Mouse (Mus musculus): ENCODE measurements around the gene Olr1. TPM values are rescaled to one million over a fixed set of nuclear protein-coding genes. Genes with fewer than 3 reads are reported as not detected.

The Olr1 gene
- polyA plus RNA-seq, 1 experiment from 2014 or later, result not detected

DNA sequence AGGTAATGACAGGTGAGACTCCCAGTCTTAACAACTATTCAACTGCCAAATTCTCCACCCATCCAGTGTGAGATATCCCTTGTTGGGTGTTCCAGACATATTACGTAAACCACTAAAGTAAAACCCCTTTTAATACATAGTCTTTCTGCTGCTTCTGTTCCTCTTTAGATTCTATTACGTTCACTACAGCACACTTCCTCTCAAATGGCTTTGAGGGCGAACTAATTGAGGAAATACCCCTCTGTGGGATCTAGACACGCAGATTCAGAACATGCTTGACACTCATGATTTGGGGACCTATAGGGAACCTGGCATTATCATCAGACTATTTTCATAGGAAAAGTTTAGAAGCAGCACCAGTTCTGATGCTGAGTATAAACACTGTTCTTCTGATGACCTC, 12.0 kb downstream of the Olr1 start:
- ATAC-seq, result no peak
- 87% methylated on average over 4 of the region's 4 CpGs for WGBS
- Histone ChIP-seq H3K4me1 (ENCODE audit: control insufficient read depth, insufficient read depth, low read depth, low read length) (no peaks in the 10 kb centered on the region), H3K4me2 (ENCODE audit: low read length) (no peak overlapping the region), H3K27me3 (replicated peaks; ENCODE audit: control insufficient read depth, insufficient read depth, low read length) (no peaks in the 10 kb centered on the region), H3K9me3 (ENCODE audit: control insufficient read depth, low read length) (no peaks in the 10 kb centered on the region), H3K36me3 (ENCODE audit: control insufficient read depth, insufficient read depth, low read length) (no peaks in the 10 kb centered on the region), H3K4me3 (ENCODE audit: low read length) (no peak overlapping the region), H3K27ac (ENCODE audit: low read depth, low read length) (no peak overlapping the region), H3K9ac (ENCODE audit: low read depth, low read length) (no peak overlapping the region)

DNA sequence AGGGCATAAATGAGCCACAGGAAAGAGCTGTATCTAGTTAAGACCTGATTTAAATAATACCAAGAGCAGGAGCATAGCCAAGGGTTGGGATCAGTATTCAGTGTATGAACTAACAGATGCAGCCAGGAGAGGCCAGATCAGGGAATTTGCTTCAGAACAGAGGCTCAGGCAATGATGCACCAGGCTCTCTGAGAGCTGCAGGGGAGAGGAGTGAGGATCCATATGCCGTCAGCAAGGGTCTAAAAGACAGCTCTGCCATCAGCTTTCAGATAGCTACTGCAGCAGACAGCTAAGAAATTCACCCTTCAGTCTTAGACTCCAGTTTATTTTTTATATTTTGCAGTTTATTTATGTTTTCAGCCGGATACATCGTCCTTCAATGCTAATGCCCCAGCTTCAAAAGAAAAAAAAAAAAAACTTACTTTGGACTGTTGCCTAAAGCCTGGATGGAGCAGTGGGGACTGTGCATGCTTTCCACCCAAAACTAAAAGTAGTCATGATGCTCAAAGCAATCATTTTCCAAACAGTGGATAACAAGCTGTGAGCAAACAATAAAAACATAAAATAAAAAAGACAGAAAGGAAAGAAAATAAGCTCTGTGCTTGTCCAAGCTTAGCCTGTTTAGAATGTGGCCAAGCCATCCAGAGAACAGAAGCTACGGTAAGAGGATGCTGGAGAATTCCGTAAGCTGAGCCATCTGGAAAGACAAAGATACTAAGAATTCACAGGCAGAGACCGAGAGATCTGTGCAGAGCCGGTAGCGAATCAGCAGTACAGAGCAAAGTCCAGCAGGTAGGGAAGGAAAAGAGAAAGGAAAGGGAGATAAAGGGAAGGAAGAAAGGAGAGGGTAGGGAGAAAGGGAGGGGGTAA, 26.6 kb downstream of the Olr1 start:
- H3K36me3 ChIP-seq (ENCODE audit: control insufficient read depth, insufficient read depth, low read length), result no peaks in the 10 kb centered on the region
- no peak overlapping the region for H3K4me3 ChIP-seq (ENCODE audit: low read length)
- ATAC-seq, result peak; percentile 94
- H3K9ac ChIP-seq (ENCODE audit: low read depth, low read length), result no peak overlapping the region
- H3K27me3 ChIP-seq (replicated peaks; ENCODE audit: control insufficient read depth, insufficient read depth, low read length), result no peaks in the 10 kb centered on the region
- peaks cover 3% of the 10 kb centered on the region; the same call in 1 of the 2 replicates for H3K4me1 ChIP-seq (ENCODE audit: control insufficient read depth, insufficient read depth, low read depth, low read length)
- peak overlapping the region; percentile 12 for H3K4me2 ChIP-seq (ENCODE audit: low read length)
- H3K9me3 ChIP-seq (ENCODE audit: control insufficient read depth, low read length), result no peaks in the 10 kb centered on the region
- peak overlapping the region; percentile 73 for H3K27ac ChIP-seq (ENCODE audit: low read depth, low read length)
- 46% methylated on average over 8 of the region's 8 CpGs for WGBS

DNA sequence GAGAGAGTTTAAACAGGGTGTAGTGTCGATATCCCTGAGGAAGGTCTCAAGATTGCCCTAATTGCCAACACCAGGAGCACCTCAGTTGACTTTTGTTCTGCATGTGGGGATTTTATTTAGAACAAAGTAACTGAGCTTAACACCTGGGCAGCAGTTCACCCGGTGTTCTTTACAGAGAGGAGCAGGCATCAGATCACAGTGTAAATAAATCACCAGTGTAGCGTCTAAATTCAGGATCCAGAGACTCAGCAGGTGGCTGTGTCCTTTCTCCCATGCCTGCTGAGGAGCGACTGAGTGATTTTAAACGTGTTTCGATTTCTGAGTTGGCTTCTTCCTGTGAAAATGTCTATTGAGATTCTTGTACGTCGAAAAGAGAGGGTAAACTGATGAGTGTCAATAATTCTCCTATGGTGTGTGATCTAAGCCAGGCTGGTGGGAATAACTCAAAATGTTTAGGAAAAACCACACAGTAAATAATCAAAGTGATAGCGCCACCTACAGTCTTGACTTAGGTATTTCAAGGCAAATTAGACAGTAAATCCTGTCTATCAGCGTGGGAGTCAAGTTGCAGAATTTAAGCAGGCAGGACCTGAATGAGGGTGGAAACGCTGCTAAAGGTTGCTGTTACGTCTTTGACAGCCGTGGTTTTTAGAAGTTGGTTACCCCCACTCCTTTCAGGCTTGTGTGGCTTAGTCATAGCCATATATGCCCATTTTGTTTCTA, 30.4 kb downstream of the Olr1 start:
- WGBS, result 37% methylated on average over 13 of the region's 13 CpGs
- H3K4me1 ChIP-seq (ENCODE audit: control insufficient read depth, insufficient read depth, low read depth, low read length), result peaks cover 3% of the 10 kb centered on the region; the same call in 1 of the 2 replicates
- no peak overlapping the region for H3K4me2 ChIP-seq (ENCODE audit: low read length)
- no peaks in the 10 kb centered on the region for H3K36me3 ChIP-seq (ENCODE audit: control insufficient read depth, insufficient read depth, low read length)
- H3K27me3 ChIP-seq (replicated peaks; ENCODE audit: control insufficient read depth, insufficient read depth, low read length), result no peaks in the 10 kb centered on the region
- no peak overlapping the region for H3K27ac ChIP-seq (ENCODE audit: low read depth, low read length)
- no peak for ATAC-seq
- H3K9me3 ChIP-seq (ENCODE audit: control insufficient read depth, low read length), result no peaks in the 10 kb centered on the region
- no peak overlapping the region for H3K4me3 ChIP-seq (ENCODE audit: low read length)
- no peak overlapping the region for H3K9ac ChIP-seq (ENCODE audit: low read depth, low read length)

DNA sequence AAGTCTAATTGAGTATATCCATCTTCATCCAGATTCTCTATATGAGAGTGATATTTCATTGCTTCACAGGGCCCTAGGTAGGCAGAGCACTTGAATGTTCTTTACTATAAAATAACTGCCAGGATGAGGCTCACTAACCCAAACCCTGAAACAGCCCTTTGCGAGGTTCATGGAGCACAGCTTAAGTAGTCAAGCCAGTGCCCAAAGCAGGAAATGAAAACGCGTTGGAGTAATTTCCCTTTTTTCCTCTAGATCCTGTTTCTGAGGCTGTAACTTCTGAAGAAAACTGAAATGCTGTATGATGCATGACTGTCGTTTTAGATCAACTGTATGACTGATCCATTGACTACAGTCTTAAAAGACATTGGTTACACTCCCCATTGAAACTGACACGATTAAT, 34.3 kb downstream of the Olr1 start:
- Histone ChIP-seq H3K27me3 (replicated peaks; ENCODE audit: control insufficient read depth, insufficient read depth, low read length) (no peaks in the 10 kb centered on the region), H3K9ac (ENCODE audit: low read depth, low read length) (no peak overlapping the region), H3K27ac (ENCODE audit: low read depth, low read length) (no peak overlapping the region), H3K4me1 (ENCODE audit: control insufficient read depth, insufficient read depth, low read depth, low read length) (no peaks in the 10 kb centered on the region), H3K4me3 (ENCODE audit: low read length) (no peak overlapping the region), H3K36me3 (ENCODE audit: control insufficient read depth, insufficient read depth, low read length) (no peaks in the 10 kb centered on the region), H3K4me2 (ENCODE audit: low read length) (no peak overlapping the region), H3K9me3 (ENCODE audit: control insufficient read depth, low read length) (no peaks in the 10 kb centered on the region)
- no peak for ATAC-seq
- WGBS, result 89% methylated on average over 5 of the region's 5 CpGs

DNA sequence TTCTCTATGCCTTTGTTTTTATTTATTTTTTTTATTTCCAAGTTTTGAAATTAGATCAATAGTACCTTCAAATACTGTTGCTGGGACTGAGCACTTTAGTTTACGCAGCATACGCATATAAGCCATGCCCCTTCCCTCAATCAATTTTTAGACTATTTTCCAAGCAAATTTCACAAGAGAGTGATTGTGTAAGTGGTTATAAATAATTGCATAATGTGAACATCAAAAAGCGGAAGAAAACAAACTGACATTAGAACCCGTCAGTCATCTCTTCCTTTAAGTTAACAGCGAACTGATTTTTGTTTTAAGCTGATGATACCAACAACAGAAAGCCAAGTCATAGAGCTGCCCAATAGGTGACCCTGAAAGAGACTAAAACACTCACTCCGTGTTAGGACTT, 35.6 kb downstream of the Olr1 start:
- H3K27ac ChIP-seq (ENCODE audit: low read depth, low read length), result no peak overlapping the region
- H3K9me3 ChIP-seq (ENCODE audit: control insufficient read depth, low read length), result no peaks in the 10 kb centered on the region
- 90% methylated on average over 6 of the region's 6 CpGs for WGBS
- H3K9ac ChIP-seq (ENCODE audit: low read depth, low read length), result no peak overlapping the region
- H3K4me2 ChIP-seq (ENCODE audit: low read length), result no peak overlapping the region
- no peak for ATAC-seq
- H3K4me3 ChIP-seq (ENCODE audit: low read length), result no peak overlapping the region
- no peaks in the 10 kb centered on the region for H3K27me3 ChIP-seq (replicated peaks; ENCODE audit: control insufficient read depth, insufficient read depth, low read length)
- no peaks in the 10 kb centered on the region for H3K36me3 ChIP-seq (ENCODE audit: control insufficient read depth, insufficient read depth, low read length)
- no peaks in the 10 kb centered on the region for H3K4me1 ChIP-seq (ENCODE audit: control insufficient read depth, insufficient read depth, low read depth, low read length)

DNA sequence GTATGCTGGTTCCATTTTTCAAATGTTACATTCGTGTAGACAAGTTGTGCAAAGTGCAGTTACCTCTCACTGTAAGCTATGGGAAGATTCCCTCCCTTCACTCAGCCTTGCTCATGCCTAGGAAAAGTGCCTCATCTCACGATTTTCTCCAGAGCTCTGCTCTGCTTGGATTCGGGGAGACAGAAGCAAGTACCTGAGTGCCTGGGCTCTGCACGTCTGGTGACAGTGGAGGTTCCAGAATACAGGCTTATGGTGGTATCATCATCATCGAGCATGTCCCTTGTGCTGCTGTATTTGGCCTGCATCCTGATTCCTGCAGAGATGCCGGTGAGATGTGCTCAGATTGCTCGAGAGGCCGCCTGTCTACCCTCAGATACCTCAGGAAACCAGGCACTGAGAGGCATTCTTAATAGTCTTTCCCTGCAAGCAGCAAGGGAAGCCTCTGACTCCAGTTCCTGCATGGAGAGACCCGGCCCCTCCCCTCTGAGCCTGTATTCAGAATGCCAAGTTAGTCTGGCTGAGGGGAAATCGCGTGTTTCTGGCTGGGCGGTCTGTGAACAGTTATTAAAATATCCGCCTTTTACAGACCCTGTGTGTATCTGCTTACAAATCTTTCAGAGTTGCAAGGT, 55.4 kb downstream of the Olr1 start, which contains the start of gene Clec1a:
Clec1a (minus strand) TSS at position 590 of the 629 bp plus-strand sequence.
- no peaks in the 10 kb centered on the region for H3K27me3 ChIP-seq (replicated peaks; ENCODE audit: control insufficient read depth, insufficient read depth, low read length)
- H3K9ac ChIP-seq (ENCODE audit: low read depth, low read length), result peak within 1 kb of the TSS; percentile 3; the same call in 1 of the 2 replicates
- 56% methylated on average over 13 of the region's 13 CpGs for WGBS
- H3K4me1 ChIP-seq (ENCODE audit: control insufficient read depth, insufficient read depth, low read depth, low read length), result no peaks in the 10 kb centered on the region
- H3K27ac ChIP-seq (ENCODE audit: low read depth, low read length), result no peak within 1 kb of the TSS
- H3K36me3 ChIP-seq (ENCODE audit: control insufficient read depth, insufficient read depth, low read length), result no peaks in the 10 kb centered on the region
- no peaks in the 10 kb centered on the region for H3K9me3 ChIP-seq (ENCODE audit: control insufficient read depth, low read length)
- ATAC-seq, result peak; percentile 63
- H3K4me3 ChIP-seq (ENCODE audit: low read length), result no peak within 1 kb of the TSS
- peak within 1 kb of the TSS; percentile 10 for H3K4me2 ChIP-seq (ENCODE audit: low read length)

DNA sequence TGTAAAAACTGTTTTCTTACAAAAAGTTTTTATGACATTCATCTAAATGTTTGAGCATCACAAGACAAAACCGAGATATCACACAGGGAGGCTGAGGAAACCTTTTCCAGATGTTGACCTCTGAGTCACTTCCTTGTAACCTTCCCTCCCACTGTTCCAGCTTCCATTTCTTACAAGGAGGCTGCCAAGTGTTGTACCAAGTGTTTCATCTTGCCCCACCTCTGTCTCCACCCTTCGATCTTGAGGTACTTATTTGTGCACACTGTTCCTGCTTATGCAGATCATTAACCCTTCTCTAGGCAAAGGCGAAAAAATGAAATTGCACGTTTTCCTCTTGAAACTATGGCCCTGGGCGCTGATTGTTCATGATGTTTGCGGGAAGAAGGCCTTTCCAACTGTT, 57.2 kb downstream of the Olr1 start:
- H3K4me2 ChIP-seq (ENCODE audit: low read length), result no peak overlapping the region
- H3K27me3 ChIP-seq (replicated peaks; ENCODE audit: control insufficient read depth, insufficient read depth, low read length), result no peaks in the 10 kb centered on the region
- H3K27ac ChIP-seq (ENCODE audit: low read depth, low read length), result no peak overlapping the region
- no peak overlapping the region for H3K4me3 ChIP-seq (ENCODE audit: low read length)
- ATAC-seq, result no peak
- H3K9ac ChIP-seq (ENCODE audit: low read depth, low read length), result no peak overlapping the region
- no peaks in the 10 kb centered on the region for H3K36me3 ChIP-seq (ENCODE audit: control insufficient read depth, insufficient read depth, low read length)
- WGBS, result 83% methylated on average over 6 of the region's 6 CpGs
- no peaks in the 10 kb centered on the region for H3K4me1 ChIP-seq (ENCODE audit: control insufficient read depth, insufficient read depth, low read depth, low read length)
- no peaks in the 10 kb centered on the region for H3K9me3 ChIP-seq (ENCODE audit: control insufficient read depth, low read length)

DNA sequence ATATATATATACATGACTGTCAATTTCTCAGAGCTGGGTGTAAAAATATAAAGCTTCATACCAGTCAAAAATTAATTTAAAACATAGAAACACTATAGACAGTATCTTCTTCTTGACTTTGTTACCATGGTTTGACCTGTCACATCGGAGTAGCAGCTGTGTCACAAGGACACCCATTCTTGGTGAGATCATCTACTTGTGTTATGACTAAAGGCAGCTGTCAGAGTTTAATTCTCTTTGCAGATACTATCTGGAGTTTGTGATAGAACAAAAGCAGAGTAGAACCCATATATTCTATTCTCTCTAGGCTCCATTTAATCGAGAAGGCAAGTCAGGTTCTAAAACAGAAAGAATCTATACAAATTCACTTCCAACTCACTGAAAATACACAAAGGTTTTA, 68.9 kb downstream of the Olr1 start:
- H3K27me3 ChIP-seq (replicated peaks; ENCODE audit: control insufficient read depth, insufficient read depth, low read length), result no peaks in the 10 kb centered on the region
- 87% methylated on average over 2 of the region's 2 CpGs for WGBS
- ATAC-seq, result no peak
- no peak overlapping the region for H3K9ac ChIP-seq (ENCODE audit: low read depth, low read length)
- no peak overlapping the region for H3K27ac ChIP-seq (ENCODE audit: low read depth, low read length)
- no peak overlapping the region for H3K4me3 ChIP-seq (ENCODE audit: low read length)
- H3K36me3 ChIP-seq (ENCODE audit: control insufficient read depth, insufficient read depth, low read length), result no peaks in the 10 kb centered on the region
- no peaks in the 10 kb centered on the region for H3K9me3 ChIP-seq (ENCODE audit: control insufficient read depth, low read length)
- H3K4me2 ChIP-seq (ENCODE audit: low read length), result no peak overlapping the region
- H3K4me1 ChIP-seq (ENCODE audit: control insufficient read depth, insufficient read depth, low read depth, low read length), result no peaks in the 10 kb centered on the region

DNA sequence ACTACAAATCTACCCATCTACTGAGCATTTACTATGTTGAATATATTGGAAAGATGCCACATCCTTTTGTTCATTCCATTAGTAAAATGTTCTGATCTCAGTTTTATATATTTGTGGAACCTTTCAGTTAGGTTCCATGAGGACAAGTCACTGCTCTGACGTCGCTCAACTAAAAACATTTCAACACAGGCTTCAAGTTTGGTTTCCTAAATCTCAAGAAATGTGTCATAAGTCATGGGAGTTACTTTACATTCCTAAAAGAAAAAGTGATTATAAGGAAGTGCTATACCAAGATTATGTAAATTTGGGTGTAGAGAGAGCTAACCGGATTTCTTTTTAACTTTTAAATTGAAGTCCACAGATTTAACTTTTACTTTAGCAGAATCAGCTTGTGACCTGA, 70.9 kb downstream of the Olr1 start:
- Histone ChIP-seq H3K4me2 (ENCODE audit: low read length) (no peak overlapping the region), H3K9ac (ENCODE audit: low read depth, low read length) (no peak overlapping the region), H3K4me1 (ENCODE audit: control insufficient read depth, insufficient read depth, low read depth, low read length) (no peaks in the 10 kb centered on the region), H3K9me3 (ENCODE audit: control insufficient read depth, low read length) (no peaks in the 10 kb centered on the region), H3K27me3 (replicated peaks; ENCODE audit: control insufficient read depth, insufficient read depth, low read length) (no peaks in the 10 kb centered on the region), H3K4me3 (ENCODE audit: low read length) (no peak overlapping the region), H3K27ac (ENCODE audit: low read depth, low read length) (no peak overlapping the region), H3K36me3 (ENCODE audit: control insufficient read depth, insufficient read depth, low read length) (no peaks in the 10 kb centered on the region)
- WGBS, result 90% methylated on average over 3 of the region's 3 CpGs
- no peak for ATAC-seq

Measured in hindbrain, embryonic 16.5 days (tissue).